Mouse (Mus musculus): ENCODE measurements around the gene Ssbp2.

The Ssbp2 gene

DNA sequence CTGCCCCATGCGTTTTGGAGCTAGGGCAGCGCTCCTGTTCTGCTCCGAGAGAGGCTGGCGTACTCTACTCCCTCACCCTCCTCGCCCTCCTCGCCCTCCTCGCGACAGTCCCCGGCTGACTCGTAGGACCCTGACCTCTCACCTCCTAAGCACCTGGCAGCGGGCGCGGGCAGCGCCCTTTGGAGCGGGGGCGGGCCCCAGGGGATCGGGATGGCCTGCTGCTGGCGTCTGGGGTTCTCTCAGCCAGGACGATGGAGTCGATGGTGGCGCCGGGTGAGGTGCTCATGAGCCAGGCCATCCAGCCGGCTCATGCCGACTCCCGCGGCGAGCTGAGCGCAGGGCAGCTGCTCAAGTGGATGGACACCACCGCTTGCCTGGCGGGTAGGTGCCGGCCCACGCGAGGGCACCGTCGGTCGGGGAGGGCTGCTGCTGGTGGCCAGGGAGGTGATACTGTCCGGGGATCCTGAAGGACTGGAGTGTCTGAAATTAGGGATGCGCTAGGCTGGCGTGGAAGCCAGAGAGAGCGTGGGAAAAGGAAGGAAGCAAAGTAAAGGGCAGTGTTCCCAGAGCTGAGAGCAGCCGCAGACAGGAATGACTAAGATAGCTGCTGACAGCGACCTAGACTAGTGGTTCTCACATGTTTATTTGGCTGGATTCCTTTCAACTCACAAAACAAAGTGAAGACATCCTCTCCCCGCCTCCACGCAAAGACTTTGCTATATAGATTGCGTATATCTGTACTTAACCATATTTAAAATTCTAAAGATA, 281.4 kb downstream of the Ssbp2 start, which contains the start of gene Acot12:
Gene Acot12, plus strand, starts transcription at position 233 of the 768 bp plus-strand sequence.
- DNase-seq = peak; percentile 69

DNA sequence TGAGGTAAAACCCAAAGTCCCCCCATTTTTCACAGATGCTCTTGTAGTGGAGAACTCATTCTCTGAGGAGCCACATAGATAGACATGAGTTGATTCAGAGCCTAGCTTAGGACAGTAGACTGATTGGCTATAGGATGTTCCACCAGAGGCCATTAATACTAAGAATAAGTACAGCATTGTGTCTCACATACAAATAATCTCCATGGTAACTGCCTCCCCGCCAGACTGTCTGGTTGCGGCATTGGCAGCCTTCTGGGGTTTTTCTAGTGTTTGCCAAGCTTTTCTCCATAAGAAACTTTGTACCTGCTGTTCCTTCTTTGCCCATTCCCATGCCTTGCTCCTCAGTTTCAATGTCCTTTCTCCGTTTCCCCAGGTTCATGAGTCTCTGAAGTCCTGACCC, 283.1 kb downstream of the Ssbp2 start:
- no peak for DNase-seq

DNA sequence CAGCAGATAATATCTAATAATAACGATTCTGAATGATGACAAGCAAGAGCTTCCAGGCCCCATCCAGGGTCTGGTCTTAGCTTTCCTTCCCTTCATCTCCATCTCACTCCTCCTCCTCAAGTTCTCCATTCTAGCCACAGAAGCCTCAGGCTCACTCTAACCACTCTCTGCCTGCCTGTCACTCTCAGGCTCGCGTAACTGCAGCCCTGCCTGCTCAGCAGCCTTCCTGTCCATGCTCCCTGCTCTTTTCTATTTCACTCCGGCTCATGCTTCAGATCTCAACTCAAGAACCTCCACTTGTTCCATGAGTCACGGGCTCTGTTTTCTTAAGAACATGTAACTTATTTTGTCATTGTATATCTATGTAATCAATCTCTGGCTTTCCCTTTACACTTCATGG, 286.4 kb downstream of the Ssbp2 start:
- no peak for DNase-seq

DNA sequence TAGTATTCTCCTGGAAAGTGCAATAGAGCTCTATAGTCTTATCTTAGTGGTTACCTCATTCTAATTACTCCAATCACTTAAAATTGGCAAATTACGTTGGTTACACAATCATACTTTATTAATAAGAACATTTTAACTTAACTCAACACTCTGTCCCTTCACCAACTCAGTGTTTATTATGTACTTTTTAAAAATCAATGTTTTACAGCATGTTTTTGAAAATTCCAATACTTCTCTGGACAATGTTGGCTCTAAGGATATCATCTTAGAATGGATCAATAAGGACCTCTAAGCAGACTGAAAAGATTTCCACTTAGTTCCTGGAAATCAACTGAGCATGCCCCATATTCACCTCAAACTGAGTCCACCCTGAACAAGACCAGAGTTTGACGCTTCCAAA, 288.3 kb downstream of the Ssbp2 start:
- DNase-seq = no peak

- DNase-seq = no peak
Measured at GRCm38 (mm10) chr13:91749981-91750380, 289.9 kb downstream of the Ssbp2 start.
